Mouse (Mus musculus): ENCODE results near the gene Duox1. TPM values are rescaled to one million over a fixed set of nuclear protein-coding genes. Genes with fewer than 3 reads are reported as not detected.

Duox1 gene
- polyA plus RNA-seq, 1 experiment from 2014 or later, result 0.87 TPM

DNA sequence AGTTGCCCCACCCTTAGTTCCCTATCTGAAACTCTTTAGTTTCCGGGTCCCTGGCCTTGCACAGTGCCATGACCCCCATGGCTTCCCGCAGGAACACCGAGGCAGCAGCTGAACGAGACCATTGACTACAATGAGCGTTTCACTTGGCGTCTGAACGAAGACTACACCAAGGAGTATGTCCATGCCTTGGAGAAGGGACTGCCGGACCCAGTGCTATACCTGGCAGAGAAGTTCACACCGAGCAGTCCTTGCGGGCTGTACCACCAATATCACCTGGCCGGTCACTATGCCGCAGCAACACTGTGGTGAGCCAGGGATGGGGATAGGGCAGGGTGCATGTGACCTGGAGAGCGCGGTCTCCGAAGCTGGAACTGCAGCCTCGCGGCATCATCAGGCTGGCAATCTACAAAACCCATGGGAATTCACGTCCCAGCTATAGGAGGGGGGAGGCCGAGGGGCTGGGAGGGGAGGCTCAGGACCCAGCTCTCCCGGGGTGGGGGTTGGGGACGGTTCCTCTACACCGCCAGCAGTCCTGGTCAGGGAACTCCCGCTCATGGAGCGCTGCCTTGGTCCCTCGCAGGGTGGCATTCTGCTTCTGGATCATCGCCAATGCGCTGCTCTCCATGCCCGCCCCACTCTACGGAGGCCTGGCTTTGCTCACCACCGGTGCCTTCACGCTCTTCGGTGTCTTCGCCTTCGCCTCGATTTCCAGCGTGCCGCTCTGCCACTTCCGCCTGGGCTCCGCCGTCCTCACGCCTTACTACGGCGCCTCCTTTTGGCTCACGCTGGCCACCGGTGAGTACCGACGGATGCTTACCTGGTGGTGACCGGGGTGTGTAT lies 14.2 kb upstream of the Duox1 start:
- H3K27me3 ChIP-seq, result peaks cover 97% of the 10 kb centered on the region
- H3K27ac ChIP-seq, result no peak overlapping the region
- H3K4me1 ChIP-seq, result peaks cover 37% of the 10 kb centered on the region
- under 1% methylated on average over 48 of the region's 48 CpGs for WGBS
- H3K4me3 ChIP-seq, result peak overlapping the region; percentile 43
- H3K4me2 ChIP-seq (replicated peaks), result peak overlapping the region; percentile 78
- 0 out of 2 replicates have a peak, but pooled peaks have one; percentile 24 for ATAC-seq (ENCODE audit: low FRiP score, low read depth)
- peak overlapping the region; percentile 32; the same call in 1 of the 2 replicates for H3K9ac ChIP-seq
- H3K9me3 ChIP-seq, result no peaks in the 10 kb centered on the region
- H3K36me3 ChIP-seq, result no peaks in the 10 kb centered on the region

DNA sequence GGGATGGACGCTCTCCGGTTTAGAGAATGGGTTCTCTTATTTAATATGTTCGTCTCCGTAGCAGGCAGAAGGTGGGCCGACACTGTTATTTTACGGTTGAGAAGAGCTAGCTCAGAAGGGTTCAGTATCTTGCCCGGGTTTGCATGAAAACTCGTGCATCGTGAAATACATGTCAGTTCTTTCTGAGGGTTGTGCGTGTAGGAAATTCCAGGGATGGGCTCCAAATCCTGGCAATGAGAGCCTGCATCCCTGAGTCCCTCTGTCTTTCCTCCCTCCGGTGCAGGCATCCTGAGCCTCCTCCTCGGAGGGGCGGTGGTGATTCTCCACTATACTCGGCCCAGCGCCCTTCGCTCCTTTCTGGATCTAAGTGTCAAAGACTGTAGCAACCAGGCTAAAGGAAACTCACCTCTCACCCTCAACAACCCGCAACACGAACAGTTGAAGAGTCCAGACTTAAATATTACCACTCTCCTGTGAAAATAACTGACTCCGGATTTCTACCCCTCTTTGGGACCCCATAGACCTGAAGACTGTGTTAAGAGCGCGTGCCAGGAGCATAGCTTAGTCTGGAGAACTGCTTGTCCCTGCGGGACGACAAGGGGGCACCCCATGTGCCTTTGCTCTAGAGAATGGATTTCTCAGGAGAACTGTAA lies 13.4 kb upstream of the Duox1 start:
- Histone ChIP-seq H3K9ac (0 out of 2 replicates have a peak overlapping the region, but pooled peaks have one; percentile 25), H3K4me2 (replicated peaks) (peak overlapping the region; percentile 78), H3K27me3 (peaks cover 97% of the 10 kb centered on the region), H3K36me3 (no peaks in the 10 kb centered on the region), H3K27ac (no peak overlapping the region), H3K4me1 (peaks cover 37% of the 10 kb centered on the region), H3K9me3 (no peaks in the 10 kb centered on the region), H3K4me3 (peak overlapping the region; percentile 43)
- WGBS, result 7% methylated on average over 23 of the region's 23 CpGs
- no peak for ATAC-seq (ENCODE audit: low FRiP score, low read depth)

GRCm38 (mm10) chr2:122302574-122303241 lies 12.8 kb upstream of the Duox1 start:
- Histone ChIP-seq H3K4me2 (replicated peaks) (no peak overlapping the region), H3K27ac (no peak overlapping the region), H3K9ac (no peak overlapping the region), H3K4me3 (no peak overlapping the region), H3K36me3 (no peaks in the 10 kb centered on the region), H3K9me3 (no peaks in the 10 kb centered on the region), H3K27me3 (peaks cover 97% of the 10 kb centered on the region), H3K4me1 (peaks cover 31% of the 10 kb centered on the region)
- no peak for ATAC-seq (ENCODE audit: low FRiP score, low read depth)
- 12% methylated on average over 9 of the region's 9 CpGs for WGBS

GRCm38 (mm10) chr2:122304544-122304943 lies 10.9 kb upstream of the Duox1 start:
- Histone ChIP-seq H3K36me3 (no peaks in the 10 kb centered on the region), H3K4me1 (peaks cover 14% of the 10 kb centered on the region), H3K4me3 (no peak overlapping the region), H3K4me2 (replicated peaks) (no peak overlapping the region), H3K27ac (no peak overlapping the region), H3K9me3 (no peaks in the 10 kb centered on the region), H3K27me3 (peaks cover 91% of the 10 kb centered on the region), H3K9ac (no peak overlapping the region)
- ATAC-seq (ENCODE audit: low FRiP score, low read depth), result no peak
- WGBS, result 88% methylated on average over 6 of the region's 6 CpGs

- 83% methylated on average over 16 of the region's 16 CpGs for WGBS
- no peak overlapping the region for H3K4me2 ChIP-seq (replicated peaks)
- H3K9me3 ChIP-seq, result no peaks in the 10 kb centered on the region
- H3K4me3 ChIP-seq, result no peak overlapping the region
- H3K27me3 ChIP-seq, result peaks cover 89% of the 10 kb centered on the region
- ATAC-seq (ENCODE audit: low FRiP score, low read depth), result no peak
- no peak overlapping the region for H3K9ac ChIP-seq
- H3K36me3 ChIP-seq, result no peaks in the 10 kb centered on the region
- H3K4me1 ChIP-seq, result peaks cover 14% of the 10 kb centered on the region
- no peak overlapping the region for H3K27ac ChIP-seq
Measured at GRCm38 (mm10) chr2:122305097-122305892, 10.2 kb upstream of the Duox1 start.

- no peak overlapping the region for H3K4me3 ChIP-seq
- WGBS, result 46% methylated on average over 4 of the region's 4 CpGs
- no peaks in the 10 kb centered on the region for H3K9me3 ChIP-seq
- no peak for ATAC-seq (ENCODE audit: low FRiP score, low read depth)
- H3K4me2 ChIP-seq (replicated peaks), result no peak overlapping the region
- no peak overlapping the region for H3K9ac ChIP-seq
- H3K27me3 ChIP-seq, result peaks cover 89% of the 10 kb centered on the region
- H3K36me3 ChIP-seq, result no peaks in the 10 kb centered on the region
- no peak overlapping the region for H3K27ac ChIP-seq
- H3K4me1 ChIP-seq, result peaks cover 11% of the 10 kb centered on the region
Measured at GRCm38 (mm10) chr2:122306184-122306583, 9.3 kb upstream of the Duox1 start.

DNA sequence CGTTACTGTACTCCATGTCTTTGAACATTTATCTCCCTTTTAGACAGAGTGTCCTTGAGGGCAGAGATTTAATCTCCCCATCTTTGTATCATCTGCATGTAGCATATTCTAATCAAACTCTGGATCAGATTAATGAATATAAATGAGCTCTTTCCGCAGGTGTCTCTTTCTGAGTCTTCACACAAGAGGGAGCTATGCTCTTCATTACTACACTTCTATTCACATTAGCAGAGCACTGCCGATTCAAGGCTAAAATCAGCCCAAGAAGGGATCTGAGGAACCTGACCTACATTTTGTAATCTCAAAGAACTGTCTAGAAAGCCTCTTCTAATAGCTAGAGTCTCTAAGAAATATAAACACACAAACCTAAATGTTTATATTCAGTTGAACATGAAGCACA lies 5.8 kb upstream of the Duox1 start:
- Histone ChIP-seq H3K36me3 (no peaks in the 10 kb centered on the region), H3K4me2 (replicated peaks) (no peak overlapping the region), H3K4me3 (no peak overlapping the region), H3K27ac (no peak overlapping the region), H3K9me3 (no peaks in the 10 kb centered on the region), H3K27me3 (peaks cover 90% of the 10 kb centered on the region), H3K4me1 (peaks cover 11% of the 10 kb centered on the region; the same call in 1 of the 2 replicates), H3K9ac (no peak overlapping the region)
- ATAC-seq (ENCODE audit: low FRiP score, low read depth), result no peak
- WGBS, result 46% methylated on average over 3 of the region's 3 CpGs

- no peaks in the 10 kb centered on the region for H3K36me3 ChIP-seq
- no peak overlapping the region for H3K4me3 ChIP-seq
- H3K9me3 ChIP-seq, result no peaks in the 10 kb centered on the region
- no peak overlapping the region for H3K9ac ChIP-seq
- ATAC-seq (ENCODE audit: low FRiP score, low read depth), result no peak
- H3K27me3 ChIP-seq, result peaks cover 86% of the 10 kb centered on the region
- no peak overlapping the region for H3K4me2 ChIP-seq (replicated peaks)
- H3K4me1 ChIP-seq, result peaks cover 11% of the 10 kb centered on the region; the same call in 1 of the 2 replicates
- WGBS, result 67% methylated on average over 2 of the region's 2 CpGs
- no peak overlapping the region for H3K27ac ChIP-seq
Measured at GRCm38 (mm10) chr2:122311561-122311960, 3.9 kb upstream of the Duox1 start.

DNA sequence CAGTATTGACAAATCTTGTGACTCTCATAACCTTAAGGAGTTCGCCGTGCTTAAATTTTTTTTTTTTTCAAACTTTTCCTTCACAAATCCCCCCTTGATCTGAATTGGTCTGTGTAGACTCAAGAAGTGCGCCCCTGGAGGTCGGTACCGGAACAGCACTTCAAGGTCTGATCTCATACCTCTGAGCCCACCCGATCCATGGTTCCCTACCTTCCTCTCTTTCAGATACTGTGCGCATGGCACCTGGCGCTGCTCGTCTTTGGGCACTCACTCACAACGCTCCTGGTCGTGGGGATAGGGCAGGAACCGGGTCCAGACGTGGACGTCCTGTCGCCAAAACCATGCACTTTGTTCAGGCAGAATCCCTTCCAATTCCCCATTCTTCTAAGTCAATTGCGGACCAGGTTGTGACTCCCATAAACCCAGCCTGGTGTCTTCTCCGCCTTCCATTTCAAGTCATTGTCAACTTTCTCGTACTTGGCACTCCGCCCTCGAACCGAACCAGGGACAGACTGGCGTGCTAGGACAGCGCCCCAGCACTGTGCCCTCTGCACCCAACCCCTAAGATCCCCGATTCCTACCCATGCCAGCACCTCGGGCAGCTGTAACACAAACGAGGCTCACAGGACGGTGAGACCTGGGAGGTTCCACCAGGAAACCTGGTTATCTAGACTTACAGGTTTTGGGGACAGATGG lies 2.6 kb upstream of the Duox1 start:
- H3K4me3 ChIP-seq, result peak overlapping the region; percentile 35
- 3% methylated on average over 27 of the region's 27 CpGs for WGBS
- ATAC-seq (ENCODE audit: low FRiP score, low read depth), result 0 out of 2 replicates have a peak, but pooled peaks have one; percentile 36
- H3K27ac ChIP-seq, result no peak overlapping the region
- peak overlapping the region; percentile 57 for H3K4me2 ChIP-seq (replicated peaks)
- H3K9me3 ChIP-seq, result no peaks in the 10 kb centered on the region
- no peaks in the 10 kb centered on the region for H3K36me3 ChIP-seq
- H3K4me1 ChIP-seq, result peaks cover 11% of the 10 kb centered on the region; the same call in 1 of the 2 replicates
- peaks cover 82% of the 10 kb centered on the region for H3K27me3 ChIP-seq
- no peak overlapping the region for H3K9ac ChIP-seq

DNA sequence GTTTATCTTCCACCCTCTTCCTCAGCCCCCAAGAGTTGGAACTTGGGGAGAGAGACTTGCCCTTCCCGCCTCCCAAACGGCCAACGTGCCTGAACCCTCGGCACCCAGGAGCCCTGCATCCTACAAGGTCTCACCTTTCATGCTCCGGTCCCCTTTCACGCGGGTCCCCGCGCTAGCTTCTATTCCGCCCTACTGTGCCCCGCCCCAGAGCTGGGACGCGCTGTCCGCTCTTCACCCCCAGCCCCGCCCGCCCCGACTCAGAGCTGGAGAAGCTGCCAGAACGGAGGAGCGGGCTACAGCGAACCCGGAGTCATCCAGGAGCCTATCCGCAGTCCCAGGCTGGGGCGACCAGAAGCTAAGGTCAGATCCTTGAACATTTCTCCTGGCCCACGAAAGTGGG lies 1.9 kb upstream of the Duox1 start, which contains the start of gene Duoxa1:
Duoxa1 (minus strand) TSS at position 195 of the 400 bp plus-strand sequence.
- Histone ChIP-seq H3K36me3 (no peaks in the 10 kb centered on the region), H3K9ac (0 out of 2 replicates have a peak within 1 kb of the TSS, but pooled peaks have one; percentile 19), H3K9me3 (no peaks in the 10 kb centered on the region), H3K27ac (no peak within 1 kb of the TSS), H3K27me3 (peaks cover 86% of the 10 kb centered on the region), H3K4me2 (replicated peaks) (peak within 1 kb of the TSS; percentile 57), H3K4me1 (peaks cover 11% of the 10 kb centered on the region; the same call in 1 of the 2 replicates), H3K4me3 (peak within 1 kb of the TSS; percentile 35)
- 3% methylated on average over 24 of the region's 24 CpGs for WGBS
- 0 out of 2 replicates have a peak, but pooled peaks have one; percentile 7 for ATAC-seq (ENCODE audit: low FRiP score, low read depth)

- Histone ChIP-seq H3K27me3 (peaks cover 55% of the 10 kb centered on the region), H3K4me1 (peaks cover 11% of the 10 kb centered on the region; the same call in 1 of the 2 replicates), H3K4me2 (replicated peaks) (no peak overlapping the region), H3K4me3 (no peak overlapping the region), H3K9me3 (no peaks in the 10 kb centered on the region), H3K36me3 (no peaks in the 10 kb centered on the region), H3K9ac (no peak overlapping the region), H3K27ac (no peak overlapping the region)
- no peak for ATAC-seq (ENCODE audit: low FRiP score, low read depth)
- WGBS, result 63% methylated on average over 4 of the region's 4 CpGs
Measured at GRCm38 (mm10) chr2:122317384-122317783, 1.9 kb downstream of the Duox1 start.

Measured in limb, embryonic 13.5 days (tissue).